Mouse (Mus musculus) cortical plate, adult 2 months (tissue): ENCODE measurements at regions not wholly inside any gene's neighbourhood (a gene's known extent, or its start where the extent isn't known, plus 50 kb on each side); places are given as distances from the start of the nearest gene placed in this dataset.

Experiments used
- CTCF ChIP-seq: fragments of 200-500 bp; IDR thresholded peaks from 2 replicates; pipeline ENCODE4 v1.5.1; 2011; ENCODE audit warnings: mild to moderate bottlenecking, control low read depth, low read length; ENCODE audit not compliant: insufficient read depth; ENCODE audit errors: extremely low read depth
- POLR2A ChIP-seq: fragments of 200-500 bp; IDR thresholded peaks from 2 replicates; pipeline ENCODE4 v1.6.1; 2011; ENCODE audit warnings: mild to moderate bottlenecking, low read length, control low read depth; ENCODE audit not compliant: insufficient read depth; ENCODE audit errors: extremely low read depth

DNA sequence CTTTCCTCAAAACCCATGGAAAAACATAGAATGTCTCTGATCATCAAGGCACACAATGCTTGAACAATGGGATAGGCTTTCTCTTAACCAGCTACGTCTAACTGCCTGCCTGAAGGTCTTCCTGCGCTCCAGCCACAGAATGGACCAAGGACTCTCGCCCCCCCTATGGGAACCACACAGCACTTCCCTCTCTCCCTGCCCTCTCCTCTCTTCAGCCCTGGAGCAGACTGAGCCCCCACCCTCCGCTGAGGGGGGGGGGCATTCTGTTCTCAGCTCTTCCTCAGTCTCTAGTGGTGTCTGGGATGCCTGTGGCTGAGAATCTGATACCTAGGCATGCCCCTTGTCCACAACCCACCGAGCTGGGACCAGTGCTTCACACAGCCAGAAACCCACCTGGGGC lies 222.3 kb upstream of the Cntn5 start:
- TF ChIP-seq CTCF (no peak), POLR2A (no peak)
